Mouse (Mus musculus) lung, embryonic 15.5 days (tissue): ENCODE data around the gene Ptbp3. TPM values are rescaled to one million over a fixed set of nuclear protein-coding genes. Genes with fewer than 3 reads are reported as not detected.
A peak's percentile ranks its signal among the peaks of the same experiment; 100 is the strongest.

Source experiments
- ATAC-seq: fragments of 200-750 bp; cut with Nextera tagmentation; 2 replicates; pipeline ENCODE4 v1.8.0; 2017; ENCODE audit warnings: moderate number of reproducible peaks, borderline replicate concordance; ENCODE audit not compliant: low FRiP score, low TSS enrichment; ENCODE audit errors: extremely low read depth
- H3K27ac ChIP-seq: fragments of 300-500 bp; sonication (generic); 2 replicates; pipeline ENCODE4 v1.5.1; 2015; ENCODE audit warnings: moderate library complexity, mild to moderate bottlenecking, inconsistent platforms
- H3K27me3 ChIP-seq: fragments of 300-500 bp; sonication (generic); 2 replicates; pipeline ENCODE4 v1.6.1; 2015; ENCODE audit warnings: inconsistent platforms
- H3K36me3 ChIP-seq: fragments of 300-500 bp; sonication (generic); 2 replicates; pipeline ENCODE4 v1.6.1; 2015; ENCODE audit warnings: inconsistent platforms
- H3K4me1 ChIP-seq: fragments of 300-500 bp; sonication (generic); 2 replicates; pipeline ENCODE4 v1.6.1; 2015; ENCODE audit warnings: inconsistent platforms
- H3K4me2 ChIP-seq: fragments of 300-500 bp; sonication (generic); 2 replicates; pipeline ENCODE4 v1.6.1; 2015; ENCODE audit warnings: inconsistent platforms, mild to moderate bottlenecking, moderate library complexity
- H3K4me3 ChIP-seq: fragments of 300-500 bp; sonication (generic); 2 replicates; pipeline ENCODE4 v1.5.1; 2015; ENCODE audit warnings: mild to moderate bottlenecking, inconsistent platforms
- H3K9ac ChIP-seq: fragments of 300-500 bp; sonication (generic); 2 replicates; pipeline ENCODE4 v1.6.1; 2015; ENCODE audit warnings: inconsistent platforms
- H3K9me3 ChIP-seq: fragments of 300-500 bp; sonication (generic); 2 replicates; pipeline ENCODE4 v1.6.1; 2016; ENCODE audit warnings: inconsistent platforms
- WGBS: fragments of 180-500 bp; shearing (Covaris S2); methylation state at CpG from one replicate; pipeline ENCODE4 v1.1.7; 2015; 5-methylcytosine and 5-hydroxymethylcytosine counted together
- polyA plus RNA-seq: library from polyadenylated mRNA; unstranded; fragments of >200 nt; fragmentation: Nextera tagmentation; extraction: Ambion mirVana; gene quantifications from 2 replicates; pipeline ENCODE4 v1.2.1, GENCODE M21; 2015

The Ptbp3 gene
- polyA plus RNA-seq, 1 experiment from 2014 or later, result 54.2 TPM

- H3K4me3 ChIP-seq, result no peak overlapping the region
- no peaks in the 10 kb centered on the region for H3K27me3 ChIP-seq
- peaks cover 3% of the 10 kb centered on the region; the same call in 1 of the 2 replicates for H3K4me1 ChIP-seq
- no peak overlapping the region for H3K9ac ChIP-seq
- 60% methylated on average over 3 of the region's 3 CpGs for WGBS
- no peaks in the 10 kb centered on the region for H3K36me3 ChIP-seq
- no peaks in the 10 kb centered on the region for H3K9me3 ChIP-seq
- ATAC-seq, result no peak
- H3K27ac ChIP-seq, result no peak overlapping the region
- no peak overlapping the region for H3K4me2 ChIP-seq
Observed at GRCm38 (mm10) chr4:59444994-59445393, 104.2 kb downstream of the Ptbp3 start.

GRCm38 (mm10) chr4:59444085-59444484, 105.1 kb downstream of the Ptbp3 start:
- no peak for ATAC-seq
- 73% methylated on average over 4 of the region's 4 CpGs for WGBS
- Histone ChIP-seq H3K27me3 (no peaks in the 10 kb centered on the region), H3K9me3 (no peaks in the 10 kb centered on the region), H3K4me2 (no peak overlapping the region), H3K27ac (no peak overlapping the region), H3K9ac (no peak overlapping the region), H3K4me3 (no peak overlapping the region), H3K4me1 (peaks cover 5% of the 10 kb centered on the region), H3K36me3 (no peaks in the 10 kb centered on the region)

- no peak for ATAC-seq
- no peak overlapping the region for H3K4me2 ChIP-seq
Observed at GRCm38 (mm10) chr4:59441265-59441664, 107.9 kb downstream of the Ptbp3 start.

GRCm38 (mm10) chr4:59439960-59440359, 109.2 kb downstream of the Ptbp3 start:
- Histone ChIP-seq H3K4me3 (no peak overlapping the region), H3K9me3 (no peaks in the 10 kb centered on the region), H3K36me3 (no peaks in the 10 kb centered on the region), H3K4me1 (peaks cover 17% of the 10 kb centered on the region), H3K27ac (no peak overlapping the region), H3K9ac (no peak overlapping the region), H3K27me3 (no peaks in the 10 kb centered on the region), H3K4me2 (no peak overlapping the region)
- no peak for ATAC-seq
- WGBS, result 62% methylated on average over 2 of the region's 2 CpGs

More at GRCm38 (mm10) chr4:59441265-59441664, 107.9 kb downstream of the Ptbp3 start:
- no peaks in the 10 kb centered on the region for H3K36me3 ChIP-seq
- peaks cover 21% of the 10 kb centered on the region for H3K4me1 ChIP-seq
- no peak overlapping the region for H3K27ac ChIP-seq
- no peaks in the 10 kb centered on the region for H3K27me3 ChIP-seq
- 67% methylated on average over 1 of the region's 1 CpGs for WGBS
- no peak overlapping the region for H3K9ac ChIP-seq
- no peaks in the 10 kb centered on the region for H3K9me3 ChIP-seq
- no peak overlapping the region for H3K4me3 ChIP-seq

GRCm38 (mm10) chr4:59439041-59439440, 110.1 kb downstream of the Ptbp3 start:
- Histone ChIP-seq H3K36me3 (no peaks in the 10 kb centered on the region), H3K9ac (no peak overlapping the region), H3K4me2 (peak overlapping the region; percentile 99), H3K4me3 (peak overlapping the region; percentile 72; the same call in 1 of the 2 replicates), H3K9me3 (no peaks in the 10 kb centered on the region), H3K27ac (no peak overlapping the region), H3K27me3 (no peaks in the 10 kb centered on the region), H3K4me1 (peaks cover 22% of the 10 kb centered on the region)
- ATAC-seq, result no peak
- WGBS, result 25% methylated on average over 5 of the region's 5 CpGs

GRCm38 (mm10) chr4:59437990-59438854, 110.9 kb downstream of the Ptbp3 start, which contains the start of gene Susd1:
Susd1 (minus strand) TSS chr4:59438633.
- Histone ChIP-seq H3K9me3 (no peaks in the 10 kb centered on the region), H3K4me3 (peak within 1 kb of the TSS; percentile 72), H3K36me3 (no peaks in the 10 kb centered on the region), H3K27ac (peak within 1 kb of the TSS; percentile 86), H3K27me3 (no peaks in the 10 kb centered on the region), H3K4me1 (peaks cover 24% of the 10 kb centered on the region), H3K4me2 (peak within 1 kb of the TSS; percentile 99), H3K9ac (peak within 1 kb of the TSS; percentile 74)
- peak; percentile 79 for ATAC-seq
- WGBS, result under 1% methylated on average over 74 of the region's 75 CpGs

- ATAC-seq, result no peak
- no peak overlapping the region for H3K4me2 ChIP-seq
- H3K27ac ChIP-seq, result no peak overlapping the region
- no peaks in the 10 kb centered on the region for H3K36me3 ChIP-seq
- no peak overlapping the region for H3K9ac ChIP-seq
- peaks cover 24% of the 10 kb centered on the region for H3K4me1 ChIP-seq
- H3K27me3 ChIP-seq, result no peaks in the 10 kb centered on the region
- no peaks in the 10 kb centered on the region for H3K9me3 ChIP-seq
- H3K4me3 ChIP-seq, result no peak overlapping the region
- WGBS, result 90% methylated on average over 4 of the region's 4 CpGs
Observed at GRCm38 (mm10) chr4:59435951-59436350, 113.2 kb downstream of the Ptbp3 start.

GRCm38 (mm10) chr4:59434039-59434438, 115.1 kb downstream of the Ptbp3 start:
- Histone ChIP-seq H3K4me2 (no peak overlapping the region), H3K36me3 (no peaks in the 10 kb centered on the region), H3K4me3 (no peak overlapping the region), H3K4me1 (peaks cover 21% of the 10 kb centered on the region), H3K27me3 (no peaks in the 10 kb centered on the region), H3K9ac (no peak overlapping the region), H3K27ac (peak overlapping the region; percentile 60), H3K9me3 (no peaks in the 10 kb centered on the region)
- peak; percentile 47; the same call in 1 of the 2 replicates for ATAC-seq
- WGBS, result 57% methylated on average over 3 of the region's 3 CpGs

- 80% methylated on average over 6 of the region's 6 CpGs for WGBS
- ATAC-seq, result no peak
Observed at GRCm38 (mm10) chr4:59429128-59429527, 120.0 kb downstream of the Ptbp3 start.

GRCm38 (mm10) chr4:59426429-59426828, 122.7 kb downstream of the Ptbp3 start:
- ATAC-seq, result no peak
- WGBS, result 74% methylated on average over 5 of the region's 5 CpGs
- no peaks in the 10 kb centered on the region for H3K9me3 ChIP-seq

More at GRCm38 (mm10) chr4:59429128-59429527, 120.0 kb downstream of the Ptbp3 start:
- Histone ChIP-seq H3K27ac (no peak overlapping the region), H3K36me3 (no peaks in the 10 kb centered on the region), H3K4me1 (0 out of 2 replicates have a peak, but pooled peaks cover 2% of the 10 kb centered on the region), H3K27me3 (no peaks in the 10 kb centered on the region), H3K9me3 (no peaks in the 10 kb centered on the region), H3K4me2 (no peak overlapping the region), H3K9ac (no peak overlapping the region), H3K4me3 (no peak overlapping the region)

GRCm38 (mm10) chr4:59422808-59423207, 126.4 kb downstream of the Ptbp3 start:
- Histone ChIP-seq H3K4me2 (no peak overlapping the region), H3K27me3 (no peaks in the 10 kb centered on the region), H3K4me3 (no peak overlapping the region), H3K9ac (no peak overlapping the region), H3K27ac (peak overlapping the region; percentile 80), H3K4me1 (peaks cover 19% of the 10 kb centered on the region; the same call in 1 of the 2 replicates), H3K36me3 (no peaks in the 10 kb centered on the region), H3K9me3 (no peaks in the 10 kb centered on the region)
- peak; percentile 47; the same call in 1 of the 2 replicates for ATAC-seq

More at GRCm38 (mm10) chr4:59426429-59426828, 122.7 kb downstream of the Ptbp3 start:
- Histone ChIP-seq H3K27ac (no peak overlapping the region), H3K36me3 (no peaks in the 10 kb centered on the region), H3K9ac (no peak overlapping the region), H3K4me1 (peaks cover 11% of the 10 kb centered on the region; the same call in 1 of the 2 replicates), H3K4me3 (no peak overlapping the region), H3K27me3 (no peaks in the 10 kb centered on the region), H3K4me2 (no peak overlapping the region)
